Mouse (Mus musculus): ENCODE data around the gene Ccdc174.

Gene Ccdc174

DNA sequence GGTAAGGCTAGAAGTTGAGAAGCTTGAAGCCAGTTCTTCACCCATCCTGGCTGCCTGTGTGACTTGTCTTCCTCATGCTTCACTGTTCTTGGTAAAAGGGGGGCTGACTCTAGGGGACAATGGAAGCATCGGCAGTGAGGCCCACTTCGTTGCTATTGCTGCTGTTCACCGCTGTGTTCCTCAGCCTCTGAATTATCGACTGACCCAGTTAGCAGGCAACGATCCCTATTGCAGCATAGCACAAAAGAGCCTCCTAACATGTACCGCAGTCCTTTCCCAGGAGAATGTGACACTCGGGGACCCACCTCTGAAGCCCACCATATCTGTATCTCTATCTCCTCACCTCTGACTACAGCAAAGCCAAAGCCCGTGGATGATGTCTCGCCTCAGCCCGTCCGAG is 39.9 kb downstream of the Ccdc174 start:
- no peak for DNase-seq (ENCODE audit: inconsistent ontology term)

DNA sequence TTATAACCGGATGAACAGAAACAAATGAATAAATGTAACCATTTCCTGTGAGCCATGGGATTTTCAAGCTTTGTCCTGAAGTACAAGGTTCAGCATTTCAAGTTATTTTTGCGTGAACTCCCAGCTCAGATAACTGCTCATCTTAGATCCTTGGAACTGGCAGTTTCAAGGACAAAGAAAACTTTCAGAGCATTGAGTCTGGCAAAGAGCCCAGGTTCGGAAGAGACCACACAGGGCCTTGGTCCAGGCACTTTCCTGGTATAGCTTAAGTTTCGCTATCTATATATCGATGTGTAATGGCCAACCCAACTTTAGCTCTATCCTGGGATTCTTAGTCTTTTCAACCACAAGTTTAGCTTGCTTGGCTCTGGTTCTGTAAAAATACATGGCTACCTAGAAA is 53.4 kb downstream of the Ccdc174 start:
- no peak for DNase-seq (ENCODE audit: inconsistent ontology term)

DNA sequence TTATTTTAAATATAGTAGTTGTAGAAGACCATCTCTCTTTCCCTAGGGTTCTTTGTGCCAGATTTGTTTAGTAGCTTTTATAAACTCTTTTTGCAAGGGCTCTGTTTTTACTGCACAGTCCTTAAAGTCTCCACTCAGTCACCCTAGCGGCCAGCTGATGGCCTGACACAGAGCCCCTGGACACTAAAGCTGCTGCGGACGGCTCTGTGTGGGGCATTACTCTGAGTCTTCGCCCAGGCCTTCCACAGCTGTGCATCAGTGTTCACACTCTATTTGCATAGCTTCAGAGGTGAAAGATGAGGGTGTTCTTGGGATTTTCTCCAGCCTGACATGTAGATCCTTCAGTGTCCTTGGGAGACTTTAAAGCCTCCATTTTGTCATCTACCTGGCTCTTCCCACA is 60.6 kb downstream of the Ccdc174 start:
- DNase-seq (ENCODE audit: inconsistent ontology term), result no peak

DNA sequence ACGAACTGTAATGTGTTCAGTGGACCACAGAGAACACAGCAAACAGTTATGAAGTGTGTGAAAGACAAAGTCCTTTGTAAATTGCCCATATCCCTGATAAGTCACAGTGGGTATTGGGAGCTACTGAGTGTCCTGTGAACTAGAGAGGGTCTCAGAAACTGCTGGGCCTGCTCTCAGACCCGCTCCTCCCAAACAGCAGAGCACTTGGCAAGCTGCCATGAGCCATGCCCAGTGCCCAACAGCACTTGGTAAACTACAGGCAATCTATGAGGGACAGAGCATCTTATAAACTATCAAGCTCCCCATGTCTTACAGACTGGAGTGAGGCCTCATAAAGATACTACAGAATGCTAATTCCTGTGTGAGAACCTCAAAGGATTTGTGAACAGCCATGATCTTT is 70.6 kb downstream of the Ccdc174 start:
- no peak for DNase-seq (ENCODE audit: inconsistent ontology term)

Data from Muller cell, postnatal 12 days (primary cell).